Mouse (Mus musculus) ES-Bruce4 (cell line): ENCODE data around the gene 6430548M08Rik.

Experiments
- CTCF ChIP-seq: IDR thresholded peaks from one replicate; pipeline ENCODE4 v1.8.1; 2011; ENCODE audit warnings: low read depth, low read length
- POLR2A ChIP-seq: IDR thresholded peaks from one replicate; pipeline ENCODE4 v1.8.1; 2011; ENCODE audit warnings: low read length; ENCODE audit not compliant: insufficient read depth

GRCm38 (mm10) chr8:120173195-120173594 lies 59.2 kb downstream of the 6430548M08Rik start:
- TF ChIP-seq CTCF (no peak), POLR2A (no peak)
